Mouse (Mus musculus) adrenal gland, postnatal 4 days (tissue): ENCODE data around the gene Gtf3c1. TPM values are rescaled to one million over a fixed set of nuclear protein-coding genes. Genes with fewer than 3 reads are reported as not detected.
"Not testable (repeated sequence)": the region's sequence is repeated elsewhere in the genome, so short reads cannot be mapped to it uniquely, and the experiment has no call there.

Experiments used
- DNase-seq, 2 experiments: peaks; one replicate each; pipeline ENCODE4 v3.0.0; 2021 to 2022; ENCODE audit warnings: low spot score in 2 of 2, mixed read lengths in 2 of 2
- long read RNA-seq, 2 experiments: library from polyadenylated mRNA; stranded (forward); transcript quantifications; one replicate each; pipeline ENCODE4 v2.0.0; 2021
- total RNA-seq, 2 experiments: library from RNA; stranded (reverse); gene quantifications; 2 replicates each; pipeline ENCODE4 v1.2.3; 2021

The Gtf3c1 gene
- total RNA-seq: 10 to 100 TPM; 74.6 to 78.3 TPM
- long read RNA-seq, experiment 1, full-length matches to known transcripts: 2 of 15 reads
- long read RNA-seq, experiment 1, partial matches to known transcripts: 10 of 15 reads
- long read RNA-seq, experiment 1, other reads (novel, unspliced or antisense): 3 of 15 reads
- long read RNA-seq, experiment 2, full-length matches to known transcripts: 1 of 24 reads
- long read RNA-seq, experiment 2, partial matches to known transcripts: 14 of 24 reads
- long read RNA-seq, experiment 2, other reads (novel, unspliced or antisense): 9 of 24 reads

DNA sequence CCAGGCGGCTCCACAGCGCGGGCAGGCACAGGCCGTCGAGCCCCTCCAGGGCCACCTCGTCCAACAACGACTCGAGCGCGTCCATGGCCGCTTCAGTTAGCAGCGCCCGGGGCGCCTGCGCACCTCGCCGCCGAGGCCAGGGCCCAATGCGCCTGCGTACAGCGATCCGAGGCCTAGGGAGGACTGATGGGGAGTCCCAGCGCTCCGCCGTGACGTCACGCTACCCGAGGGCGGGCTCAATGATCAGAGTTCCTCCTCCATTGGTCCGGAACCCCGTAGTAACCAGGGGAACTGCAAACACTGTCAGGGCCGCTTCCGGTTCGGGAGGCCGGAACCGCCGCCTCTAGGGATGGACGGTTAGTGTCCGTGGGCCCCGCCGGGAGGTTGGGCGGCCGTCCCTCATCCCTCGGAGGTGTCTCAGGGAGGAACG, at the start of gene Gtf3c1, which contains the start of gene D430042O09Rik:
Gtf3c1 (minus strand) TSS at position 188 of the 430 bp plus-strand sequence.
D430042O09Rik (plus strand) TSS at position 296 of the 430 bp plus-strand sequence.
- peak; percentile 99 to 100 for DNase-seq

DNA sequence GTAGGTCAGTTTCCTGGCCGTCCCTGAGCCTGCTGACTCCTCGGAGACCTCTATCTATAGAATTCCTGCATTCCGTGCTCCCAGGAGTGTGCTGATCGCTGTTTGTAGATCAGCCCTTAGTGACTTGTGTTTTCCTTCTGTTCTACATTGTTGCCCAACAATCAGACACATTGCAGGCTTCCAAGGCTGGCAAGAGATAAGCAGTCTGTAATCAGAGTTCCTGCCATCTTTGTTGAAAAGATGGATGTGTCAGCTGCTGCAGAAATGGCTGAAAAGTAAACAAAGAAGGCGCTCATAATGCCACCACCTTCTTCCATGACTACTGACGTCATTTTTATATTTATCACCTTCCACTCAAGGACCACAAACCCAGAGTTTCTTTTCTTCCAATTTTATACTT, 49.2 kb upstream of the Gtf3c1 start:
- no peak for DNase-seq

DNA sequence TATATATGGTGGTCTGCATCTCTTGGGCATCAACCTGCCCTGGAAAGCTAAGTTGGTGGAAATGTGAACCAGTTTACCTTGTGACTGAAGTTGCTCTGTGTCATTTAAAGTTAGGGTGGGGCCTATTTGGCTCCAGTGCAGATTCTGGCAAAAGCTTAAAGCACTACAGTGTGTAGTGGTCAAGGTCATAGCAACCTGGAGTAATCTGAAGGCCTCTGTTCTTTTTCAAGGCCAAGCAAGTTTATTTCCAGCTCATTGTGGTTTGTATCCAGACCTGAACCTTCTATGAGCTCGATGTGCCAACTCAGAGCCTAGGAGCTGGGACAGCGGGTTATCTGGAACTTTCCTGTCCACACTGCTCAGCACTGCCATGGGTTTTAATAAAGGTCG, 45.7 kb upstream of the Gtf3c1 start:
- DNase-seq: no peak

DNA sequence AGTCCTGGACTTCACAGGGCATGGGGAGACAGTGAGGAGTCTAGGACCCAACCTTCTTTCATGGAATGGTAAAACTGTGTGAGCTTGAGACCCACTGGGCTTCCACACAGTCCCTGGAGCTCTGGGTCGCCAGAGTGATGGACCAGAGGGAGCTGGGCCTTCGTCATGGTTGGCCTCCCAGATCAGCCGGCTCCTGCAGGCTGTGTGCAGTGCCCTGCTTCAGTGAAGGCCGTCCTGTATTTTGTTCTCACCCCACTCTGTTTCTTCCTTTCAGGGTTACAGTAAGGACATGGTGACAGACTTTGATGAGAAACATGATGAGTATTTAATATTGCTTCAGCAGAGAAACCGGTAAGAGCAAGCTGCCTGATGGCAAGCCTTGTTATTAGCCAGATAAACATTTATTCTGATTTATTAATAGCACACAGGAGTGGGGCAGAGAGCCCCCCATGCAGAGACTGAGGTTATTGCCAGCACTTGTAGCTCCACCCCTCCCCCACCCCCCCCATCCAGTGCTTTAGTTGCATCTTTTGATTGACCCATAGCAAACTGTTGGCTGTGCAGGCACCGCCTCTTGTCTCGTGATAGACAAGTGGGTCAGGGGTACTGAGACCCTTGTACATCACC, 45.2 kb upstream of the Gtf3c1 start:
- DNase-seq: no peak

DNA sequence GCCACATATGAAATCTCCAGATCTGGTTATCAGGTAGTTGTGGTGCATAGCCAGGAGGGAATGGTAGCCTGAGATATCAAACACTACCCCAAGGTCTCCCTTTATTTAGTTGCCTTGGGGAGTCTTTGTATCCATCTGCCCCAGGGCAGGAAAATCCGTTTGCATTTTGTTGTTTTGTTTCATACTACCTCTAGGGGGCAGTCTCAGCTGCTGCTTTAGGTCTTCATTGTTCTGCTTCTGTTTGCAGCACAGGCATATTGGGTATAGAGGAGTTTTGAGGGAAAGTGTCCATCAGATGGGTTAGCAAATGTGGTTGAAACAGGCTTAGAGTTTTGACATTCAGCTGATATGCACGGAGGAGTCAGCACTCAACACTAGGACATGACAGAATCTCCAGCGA, 40.6 kb upstream of the Gtf3c1 start:
- no peak for DNase-seq

DNA sequence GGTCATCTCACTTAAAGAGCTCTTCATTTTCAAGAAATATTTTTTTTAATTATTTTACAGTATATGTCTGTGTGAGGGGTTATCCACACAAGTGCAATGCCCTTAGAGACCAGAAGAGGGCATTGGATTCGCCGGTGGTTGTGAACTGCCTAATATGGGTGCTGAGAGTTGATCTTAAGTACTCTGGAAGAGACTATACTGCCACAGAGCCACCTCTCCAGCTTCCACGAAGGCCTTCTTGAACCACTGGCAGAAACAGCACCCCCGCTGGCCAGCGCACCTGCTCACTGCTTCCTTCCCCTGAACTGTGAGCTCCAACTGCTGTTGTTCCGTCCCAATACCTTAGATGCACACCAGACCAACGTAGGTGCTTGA, 39.7 kb upstream of the Gtf3c1 start:
- no peak for DNase-seq

DNA sequence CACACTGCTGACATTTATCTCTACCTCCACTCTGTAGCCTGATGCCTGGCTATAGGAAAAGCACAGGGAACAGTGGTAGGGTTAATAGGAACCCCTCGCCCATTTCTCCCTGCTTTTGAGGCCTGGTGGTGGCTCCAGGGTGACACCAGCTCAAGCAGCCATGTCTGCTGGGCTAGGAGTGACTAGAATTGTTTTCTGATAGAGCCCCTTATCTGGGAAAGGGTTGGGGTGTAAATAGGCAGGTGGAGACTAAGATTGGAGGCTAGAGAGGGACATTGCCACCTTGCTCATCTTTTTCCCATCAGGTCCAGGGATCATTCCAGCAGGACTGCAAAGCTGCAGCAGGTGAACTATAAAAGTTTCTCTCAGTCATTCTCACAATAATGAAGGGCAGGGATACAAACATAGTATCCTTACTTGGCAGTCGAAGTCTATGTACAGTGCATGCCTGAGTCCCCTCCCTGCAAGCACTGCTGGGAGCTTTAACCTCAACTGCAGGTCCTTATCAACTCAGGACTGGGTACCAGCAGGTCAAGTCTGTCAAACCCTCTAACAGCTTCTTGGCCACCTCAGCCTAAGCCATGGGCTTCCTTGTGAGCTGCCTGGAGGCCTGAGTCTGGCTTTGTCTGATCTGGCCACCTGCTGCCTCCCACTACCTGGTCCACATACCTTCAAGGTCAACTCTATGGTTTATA, 39.2 kb upstream of the Gtf3c1 start:
- DNase-seq: no peak

DNA sequence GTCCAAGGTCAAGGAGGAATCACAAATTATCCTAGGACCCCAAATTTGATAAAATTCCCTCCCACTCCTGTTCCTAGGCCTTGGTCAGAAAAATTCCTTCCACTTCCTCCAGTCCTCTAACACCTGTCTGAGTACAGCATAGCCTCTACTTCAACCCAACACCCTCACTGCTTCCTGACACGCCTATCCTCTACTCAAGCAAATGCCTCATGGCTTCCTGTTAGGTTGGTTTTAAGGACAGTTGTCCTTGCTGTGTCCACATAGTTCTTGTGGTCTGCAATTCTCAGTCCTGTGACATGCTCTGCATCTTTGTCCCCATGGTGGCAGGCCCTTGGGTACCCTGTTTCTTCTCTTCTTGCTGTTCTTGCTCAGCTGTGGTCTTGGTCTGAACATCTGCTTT, 37.2 kb upstream of the Gtf3c1 start:
- DNase-seq: no peak

DNA sequence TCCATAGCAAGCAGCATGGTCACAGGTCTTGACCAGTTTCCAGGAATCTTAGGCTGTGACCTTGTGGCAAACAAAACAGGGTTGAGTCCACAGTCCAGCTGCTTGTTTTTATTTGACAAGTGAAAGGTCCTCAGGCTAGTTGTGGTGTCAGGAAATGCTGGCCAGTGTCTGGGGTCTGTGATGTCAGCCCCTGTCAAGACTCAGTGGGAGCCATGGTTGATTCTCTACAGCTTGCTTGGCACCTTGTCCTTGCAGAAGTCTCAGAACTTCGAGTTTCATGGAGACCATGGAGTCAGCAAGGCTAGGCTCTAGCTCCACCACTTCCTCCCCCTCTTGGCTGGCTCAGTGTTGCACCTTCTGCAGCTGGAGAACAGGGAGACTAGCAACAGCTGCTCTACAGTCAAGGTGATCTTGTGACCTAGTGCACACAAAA, 33.7 kb upstream of the Gtf3c1 start:
- no peak for DNase-seq

DNA sequence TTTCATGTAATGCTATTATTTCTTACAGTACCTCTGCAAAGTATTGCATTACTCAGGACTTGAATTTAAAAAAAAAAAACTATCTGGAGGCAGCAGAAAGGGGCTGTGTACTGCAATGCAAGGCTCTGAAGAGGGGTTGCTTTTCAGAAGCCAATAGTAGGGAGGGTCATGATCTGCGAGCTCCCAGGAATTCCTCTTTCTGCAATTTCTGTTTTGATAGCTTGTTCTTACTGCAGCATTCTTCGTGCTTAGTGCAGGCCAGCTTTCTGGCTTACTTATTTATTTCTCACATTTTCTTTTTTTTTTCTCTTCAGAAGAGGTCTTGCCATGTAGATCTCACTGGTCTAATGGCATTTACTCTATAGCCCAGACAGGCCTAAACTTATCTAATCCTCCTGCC, 32.9 kb upstream of the Gtf3c1 start:
- DNase-seq: no peak

DNA sequence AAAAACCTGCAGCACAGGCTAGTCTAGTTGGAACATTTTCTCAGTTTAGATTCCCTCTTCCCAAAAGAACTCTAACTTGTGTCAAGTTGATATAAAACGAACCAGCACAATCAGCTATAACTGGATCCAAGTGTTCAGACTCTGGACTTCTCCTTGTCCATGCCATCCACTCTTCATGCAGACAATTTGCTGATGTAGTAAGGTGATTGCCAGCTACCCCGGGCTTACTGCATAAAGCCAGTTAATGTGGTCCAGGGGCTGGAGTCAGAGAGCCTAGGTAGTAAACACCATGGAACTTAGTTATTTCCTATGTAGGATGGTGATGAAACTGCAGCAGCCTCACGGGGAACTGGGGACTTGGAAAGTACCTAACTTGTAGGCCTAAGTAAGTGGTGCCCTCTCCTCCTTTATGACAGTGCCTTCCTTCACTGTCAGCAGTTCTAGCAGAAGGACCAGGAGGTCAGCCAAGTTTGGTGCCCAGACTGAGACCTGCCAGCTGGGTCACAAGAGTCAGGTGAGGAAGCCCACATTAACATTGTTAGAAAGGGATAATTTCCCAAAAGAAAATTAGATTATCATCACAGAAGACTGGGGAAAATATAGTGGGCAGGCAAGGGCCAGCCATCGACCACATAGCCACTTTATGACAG, 28.9 kb upstream of the Gtf3c1 start:
- DNase-seq: no peak

DNA sequence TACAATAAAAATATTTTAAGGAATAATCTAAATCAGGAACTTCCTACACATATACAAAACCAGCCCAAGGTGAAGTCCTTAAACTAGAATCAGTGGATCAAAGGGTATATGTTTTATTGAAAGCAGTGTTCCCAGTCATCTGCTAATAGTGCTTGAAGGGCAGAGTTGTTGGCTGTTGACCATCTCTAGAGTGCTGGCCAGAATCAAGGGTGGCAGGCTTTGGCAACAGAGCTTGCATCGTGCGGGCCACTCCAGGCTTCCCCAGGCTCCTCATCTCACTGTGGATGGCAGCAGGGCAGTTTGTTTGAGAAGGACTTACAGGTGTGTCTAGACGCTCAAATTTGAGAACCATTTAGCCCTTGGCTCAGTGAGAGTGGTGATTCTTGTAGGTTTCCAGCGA, 26.2 kb upstream of the Gtf3c1 start:
- DNase-seq: no peak

DNA sequence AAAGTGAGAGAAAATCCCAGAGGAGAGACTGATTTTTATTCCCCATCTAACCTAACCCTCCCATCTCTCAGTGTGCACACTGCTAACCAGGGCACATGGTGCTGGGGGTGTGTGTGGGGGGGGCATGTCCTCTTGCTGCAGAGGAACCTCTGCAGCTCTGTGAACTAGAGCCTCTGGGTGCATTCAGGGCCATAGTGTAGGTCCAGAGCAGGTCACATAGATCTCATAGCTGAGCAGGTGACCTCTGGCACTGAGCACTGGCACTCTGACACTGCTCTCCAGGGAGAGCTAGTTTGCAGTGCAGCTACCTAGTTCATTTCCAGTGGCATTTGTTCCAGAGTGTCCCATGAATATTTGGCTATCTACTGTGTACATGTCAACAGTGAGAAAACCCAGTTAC, 24.1 kb upstream of the Gtf3c1 start:
- no peak for DNase-seq

DNA sequence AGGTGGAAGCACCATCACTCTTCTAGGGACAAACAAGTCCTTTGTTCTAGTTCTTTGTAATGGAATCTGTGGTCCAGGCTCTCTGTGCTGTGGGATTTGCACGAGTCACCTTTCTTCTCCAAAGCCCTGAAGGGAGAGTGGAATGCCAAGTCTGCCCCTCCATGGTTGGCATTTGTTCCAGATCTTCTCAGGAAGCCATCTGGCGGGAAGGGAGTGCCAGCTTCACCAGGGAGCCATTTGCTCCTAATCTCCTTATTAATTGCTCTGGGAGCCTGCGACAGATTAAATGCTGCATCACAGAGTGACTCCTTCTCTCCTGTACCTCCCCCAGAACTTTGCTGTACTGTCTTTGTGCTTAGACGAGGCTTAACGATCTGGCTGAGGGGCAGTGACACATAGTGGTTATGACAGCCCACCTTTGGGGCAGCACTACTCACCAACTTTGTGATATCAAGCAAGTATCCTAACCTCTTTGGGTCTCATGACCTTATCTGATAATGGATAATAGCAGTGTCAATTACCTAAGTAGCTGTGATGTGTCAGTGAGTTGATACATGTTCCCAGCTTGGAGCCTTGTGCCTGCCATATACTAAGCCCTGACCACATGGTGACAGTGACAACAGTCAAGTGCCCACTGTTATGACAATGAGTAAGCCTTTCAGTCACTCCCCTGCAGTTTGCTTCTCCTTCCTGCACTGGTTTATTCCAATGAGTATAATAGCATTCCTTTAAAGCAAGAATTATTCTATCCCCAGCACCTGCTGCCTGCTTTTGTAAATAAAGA, 15.8 kb upstream of the Gtf3c1 start:
- DNase-seq: no peak

DNA sequence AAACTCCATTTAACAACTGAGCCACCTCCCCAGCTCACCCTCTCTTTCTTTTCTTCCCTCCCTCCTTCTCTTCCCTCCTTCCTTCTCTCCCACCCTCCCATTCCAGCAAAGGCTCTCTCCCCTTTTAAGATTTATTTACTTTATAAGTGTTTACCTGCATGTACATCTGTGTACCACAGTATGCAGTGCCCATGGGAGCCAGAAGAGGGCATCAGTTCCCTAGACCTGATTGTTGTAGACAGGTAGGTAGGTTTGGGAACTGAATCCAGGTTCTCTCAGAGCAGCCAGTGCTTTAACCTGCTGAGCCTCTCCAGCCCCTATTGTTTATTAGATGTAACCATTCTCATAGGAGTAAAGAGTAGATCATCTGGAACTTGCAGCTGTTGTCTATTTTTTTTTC, 14.5 kb upstream of the Gtf3c1 start:
- DNase-seq: no peak

DNA sequence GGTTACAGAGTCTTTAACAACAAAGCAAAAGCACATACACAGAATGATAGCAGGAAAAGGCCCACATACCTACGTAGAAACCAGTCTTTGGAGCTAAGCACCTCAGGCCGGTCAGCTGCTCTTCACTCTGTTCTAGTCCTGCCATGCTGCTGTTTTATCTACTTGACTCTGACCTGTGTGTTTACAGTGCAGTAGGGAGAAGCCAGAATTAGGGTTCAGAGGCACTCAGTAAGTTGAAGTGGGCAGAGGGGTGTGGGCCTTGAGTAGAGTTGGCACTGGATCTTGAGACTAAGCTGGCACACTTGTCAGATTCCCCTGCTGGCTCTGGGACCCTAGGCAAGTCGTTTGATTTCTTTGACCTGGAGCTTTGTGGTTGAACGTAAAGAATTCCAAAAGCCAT, 13.5 kb upstream of the Gtf3c1 start:
- DNase-seq: no peak

DNA sequence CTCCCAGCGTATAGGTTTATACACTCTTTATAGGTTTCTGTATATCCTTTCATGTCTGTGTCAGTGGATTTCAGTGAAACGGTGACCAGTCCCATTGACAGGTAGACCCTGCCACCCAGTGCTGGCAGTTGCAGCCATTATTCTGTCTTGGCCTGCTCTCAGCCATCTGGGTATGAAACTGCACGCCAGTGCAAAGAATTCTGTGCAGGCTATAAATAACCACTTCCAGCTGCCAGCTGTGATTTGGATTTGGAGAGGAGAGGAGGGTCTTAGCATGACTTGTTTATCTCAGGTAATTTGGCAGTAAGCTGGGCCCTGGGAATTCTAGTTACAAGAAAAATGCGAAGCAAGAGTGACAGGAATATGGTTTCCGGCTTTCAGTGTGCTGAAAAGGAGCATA, 12.8 kb upstream of the Gtf3c1 start:
- DNase-seq: no peak

DNA sequence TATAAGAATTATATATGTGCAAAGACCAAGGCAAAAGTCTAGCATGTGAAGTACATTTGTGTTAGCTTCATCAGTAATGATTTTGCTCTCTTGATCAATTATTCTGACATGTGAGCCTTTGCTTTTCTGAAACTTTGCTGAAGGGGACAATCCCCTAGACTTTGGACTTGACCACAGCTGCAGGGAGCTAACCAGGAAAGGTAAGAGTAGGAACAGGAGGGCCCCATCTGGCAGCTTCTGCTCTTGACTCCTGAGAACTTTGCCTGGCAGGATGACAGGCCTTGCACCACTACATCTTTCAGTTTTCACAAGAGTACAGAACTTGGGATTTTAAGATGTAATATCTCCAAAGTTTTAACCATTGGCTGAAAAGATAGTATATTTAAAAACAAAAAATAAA, 10.0 kb upstream of the Gtf3c1 start:
- no peak for DNase-seq

DNA sequence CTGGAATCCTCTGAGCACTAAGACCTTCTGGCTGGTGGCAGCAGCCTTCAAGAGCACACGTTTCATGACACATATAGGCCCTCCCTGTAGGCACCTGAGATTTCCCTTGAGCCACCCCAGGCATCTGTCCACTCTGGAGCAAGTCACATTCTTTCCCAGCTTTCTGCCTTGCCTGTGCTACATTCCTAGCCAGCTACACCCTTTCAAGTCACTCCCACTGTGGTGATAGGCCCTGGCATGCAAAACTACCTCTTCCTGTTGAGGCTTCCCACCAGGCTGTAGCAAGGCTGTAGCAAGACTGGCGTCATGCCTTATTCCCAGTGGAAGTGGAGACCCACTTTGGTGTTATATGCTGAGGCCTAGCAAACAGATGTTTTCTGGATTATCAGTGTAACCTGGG, 9.1 kb upstream of the Gtf3c1 start:
- DNase-seq: no peak

DNA sequence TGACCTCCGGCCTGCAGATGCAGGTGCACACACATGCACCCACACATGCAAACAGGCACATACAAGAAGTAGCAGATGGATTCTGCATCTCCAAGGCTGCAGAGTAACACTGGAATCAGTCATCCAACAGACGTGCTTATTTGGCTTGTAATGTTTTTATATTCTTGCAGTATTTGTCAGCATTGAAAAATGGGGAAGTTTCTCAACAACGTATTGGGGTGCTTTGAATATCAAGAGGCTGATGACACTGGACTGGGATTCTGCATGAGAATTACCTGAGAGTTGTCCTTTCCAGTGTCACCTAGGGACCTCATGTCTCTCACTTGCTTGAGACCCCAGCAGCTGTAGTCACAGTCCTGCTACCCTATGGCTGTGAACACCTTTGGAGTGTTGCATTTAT, 7.2 kb upstream of the Gtf3c1 start:
- DNase-seq: no peak

DNA sequence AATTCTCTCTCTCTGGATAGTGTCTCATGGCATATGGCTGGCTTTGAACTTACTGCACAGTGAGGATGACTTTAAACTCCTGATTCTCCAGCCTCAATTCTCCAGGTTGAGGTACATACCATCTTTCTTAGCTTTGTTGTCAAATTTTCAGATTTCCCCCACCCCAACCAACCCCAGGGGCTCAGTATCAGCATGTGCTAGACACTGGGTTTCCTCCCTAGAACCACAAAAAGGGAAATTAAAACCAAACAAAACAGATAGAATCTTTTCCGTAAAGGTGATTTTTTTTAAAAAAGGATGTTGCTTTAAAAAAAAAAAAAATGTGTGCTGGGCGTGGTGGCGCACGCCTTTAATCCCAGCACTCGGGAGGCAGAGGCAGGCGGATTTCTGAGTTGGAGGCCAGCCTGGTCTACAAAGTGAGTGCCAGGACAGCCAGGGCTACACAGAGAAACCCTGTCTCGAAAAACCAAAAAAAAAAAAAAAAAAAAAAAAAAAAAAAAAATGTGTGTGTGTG, 6.0 kb upstream of the Gtf3c1 start:
- DNase-seq: not testable (repeated sequence)
